Mouse (Mus musculus) liver, embryonic 14.5 days (tissue): ENCODE results near the gene Atp6v0a1. TPM values are rescaled to one million over a fixed set of nuclear protein-coding genes. Genes with fewer than 3 reads are reported as not detected.

ENCODE experiments used
- ATAC-seq: fragments of 200-750 bp; cut with Nextera tagmentation; 2 replicates; pipeline ENCODE4 v1.8.0; 2017; ENCODE audit warnings: moderate number of reproducible peaks, mild to moderate bottlenecking, moderate library complexity; ENCODE audit not compliant: insufficient read depth
- DNase-seq, 3 experiments: peaks; one replicate each; pipeline ENCODE4 v3.0.0-alpha.2; 2012 to 2013; ENCODE audit warnings: low read depth in 3 of 3, low spot score in 3 of 3
- H3K27ac ChIP-seq: fragments of 300-500 bp; sonication (generic); 2 replicates; pipeline ENCODE4 v1.5.1; 2014; ENCODE audit warnings: moderate library complexity, mild to moderate bottlenecking, control low read depth, inconsistent platforms
- H3K27me3 ChIP-seq: fragments of 300-500 bp; sonication (generic); 2 replicates; pipeline ENCODE4 v1.6.1; 2014; ENCODE audit warnings: mild to moderate bottlenecking, low read length, moderate library complexity; ENCODE audit not compliant: control insufficient read depth, insufficient read depth
- H3K36me3 ChIP-seq: fragments of 300-500 bp; sonication (generic); replicated peaks from 2 replicates; pipeline ENCODE4 v1.6.1; 2014; ENCODE audit warnings: low read depth; ENCODE audit not compliant: control insufficient read depth, insufficient read depth
- H3K4me1 ChIP-seq, 2 experiments: fragments of 200-500 bp in 1 of 2; fragments of 300-500 bp in 1 of 2; sonication (generic) in 1 of 2; replicated peaks; 2 replicates each; pipeline ENCODE4 v1.6.1; 2012 to 2014; ENCODE audit warnings: antibody characterized with exemption in 1 of 2, inconsistent platforms in 1 of 2, low read length in 1 of 2; ENCODE audit not compliant: control insufficient read depth in 2 of 2, insufficient read depth in 2 of 2
- H3K4me2 ChIP-seq: fragments of 300-500 bp; sonication (generic); 2 replicates; pipeline ENCODE4 v1.6.1; 2014; ENCODE audit warnings: low read depth, mild to moderate bottlenecking, control low read depth, moderate library complexity
- H3K4me3 ChIP-seq, 2 experiments: fragments of 200-500 bp in 1 of 2; fragments of 300-500 bp in 1 of 2; sonication (generic) in 1 of 2; 2 replicates each; pipeline ENCODE4 v1.5.1; 2012 to 2014; ENCODE audit warnings: low read depth in 2 of 2, low read length in 2 of 2, mild to moderate bottlenecking in 2 of 2, control low read depth in 1 of 2, inconsistent platforms in 1 of 2, moderate library complexity in 1 of 2; ENCODE audit not compliant: insufficient read depth in 1 of 2
- H3K9ac ChIP-seq: fragments of 300-500 bp; sonication (generic); replicated peaks from 2 replicates; pipeline ENCODE4 v1.6.1; 2014; ENCODE audit warnings: mild to moderate bottlenecking, control low read depth, moderate library complexity
- H3K9me3 ChIP-seq: fragments of 300-500 bp; sonication (generic); 2 replicates; pipeline ENCODE4 v1.6.1; 2016; ENCODE audit warnings: low read length, mixed read lengths; ENCODE audit not compliant: control insufficient read depth
- CTCF ChIP-seq: IDR thresholded peaks from 2 replicates; pipeline ENCODE4 v1.5.1; 2016; ENCODE audit warnings: antibody characterized with exemption, low read depth, control low read depth
- EP300 ChIP-seq: IDR thresholded peaks from 2 replicates; pipeline ENCODE4 v1.6.1; 2016; ENCODE audit warnings: antibody characterized with exemption, low read depth
- WGBS: fragments of 180-500 bp; shearing (Covaris S2); extraction: QIAGEN DNeasy Blood & Tissue Kit; methylation state at CpG from one replicate; pipeline ENCODE4 v1.1.7; 2014; ENCODE audit not compliant: insufficient replicate concordance; 5-methylcytosine and 5-hydroxymethylcytosine counted together
- polyA plus RNA-seq, 2 experiments: library from polyadenylated mRNA; depleted of rRNA in 1 of 2; stranded (reverse) in 1 of 2; unstranded in 1 of 2; fragments of >200 nt; fragmentation: Nextera tagmentation in 1 of 2; extraction: Ambion mirVana in 1 of 2; gene quantifications; 2 replicates each; pipeline versions ENCODE4 v1.2.1 to v1.2.3; 2012 to 2014

The Atp6v0a1 gene
- polyA plus RNA-seq, 2 experiments: 29.5 to 37.8 TPM

DNA sequence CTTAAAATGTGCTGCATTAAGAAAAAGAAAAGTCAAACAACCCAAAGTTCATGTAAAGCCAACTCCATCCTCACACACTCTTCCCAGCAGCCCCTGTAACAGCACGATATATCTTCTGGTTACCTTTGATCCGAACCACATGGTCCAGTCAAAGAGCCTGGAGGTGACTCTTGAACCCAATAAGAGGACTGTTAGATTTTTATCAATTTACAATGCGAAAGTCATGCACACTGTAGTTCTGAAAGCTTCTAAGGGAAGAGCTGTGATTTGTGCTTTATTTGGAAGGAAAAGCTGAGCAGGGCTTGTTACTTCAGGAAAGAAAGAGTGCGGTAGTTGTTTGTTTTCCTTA is 21.5 kb downstream of the Atp6v0a1 start:
- WGBS: 83% methylated on average over 4 of the region's 4 CpGs
- TF ChIP-seq EP300 (no peak), CTCF (no peak)
- Histone ChIP-seq H3K27me3 (no peaks in the 10 kb centered on the region), H3K9ac (no peak overlapping the region), H3K27ac (no peak overlapping the region), H3K4me1 (no peaks in the 10 kb centered on the region), H3K4me2 (no peak overlapping the region), H3K9me3 (no peaks in the 10 kb centered on the region), H3K36me3 (peaks cover 87% of the 10 kb centered on the region), H3K4me3 (no peak overlapping the region)
- DNase-seq (no peak), ATAC-seq (no peak)

DNA sequence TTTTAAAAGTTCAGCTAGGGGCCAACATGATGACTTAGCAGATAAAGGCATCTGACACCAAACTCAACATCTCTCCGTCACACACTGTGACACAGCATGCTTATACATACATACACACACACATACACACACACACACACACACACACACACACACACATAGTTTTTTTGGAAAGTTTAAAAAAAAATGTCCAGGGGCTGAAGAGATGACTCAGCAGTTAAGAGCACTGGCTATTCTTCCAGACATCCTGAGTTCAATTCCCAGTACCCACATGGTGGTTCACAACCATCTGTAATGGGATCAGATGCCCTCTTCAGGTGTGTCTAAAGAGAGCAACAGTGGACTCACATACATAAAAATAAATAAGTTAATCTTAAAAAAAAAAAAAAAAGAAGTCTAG is 22.2 kb downstream of the Atp6v0a1 start:
- ATAC-seq (no peak), DNase-seq (no peak)
- TF ChIP-seq EP300 (no peak), CTCF (no peak)
- WGBS: 93% methylated on average over 1 of the region's 1 CpGs
- Histone ChIP-seq H3K36me3 (peaks cover 86% of the 10 kb centered on the region), H3K4me1 (no peaks in the 10 kb centered on the region), H3K9me3 (no peaks in the 10 kb centered on the region), H3K4me3 (no peak overlapping the region), H3K27ac (no peak overlapping the region), H3K27me3 (no peaks in the 10 kb centered on the region), H3K4me2 (no peak overlapping the region), H3K9ac (no peak overlapping the region)

DNA sequence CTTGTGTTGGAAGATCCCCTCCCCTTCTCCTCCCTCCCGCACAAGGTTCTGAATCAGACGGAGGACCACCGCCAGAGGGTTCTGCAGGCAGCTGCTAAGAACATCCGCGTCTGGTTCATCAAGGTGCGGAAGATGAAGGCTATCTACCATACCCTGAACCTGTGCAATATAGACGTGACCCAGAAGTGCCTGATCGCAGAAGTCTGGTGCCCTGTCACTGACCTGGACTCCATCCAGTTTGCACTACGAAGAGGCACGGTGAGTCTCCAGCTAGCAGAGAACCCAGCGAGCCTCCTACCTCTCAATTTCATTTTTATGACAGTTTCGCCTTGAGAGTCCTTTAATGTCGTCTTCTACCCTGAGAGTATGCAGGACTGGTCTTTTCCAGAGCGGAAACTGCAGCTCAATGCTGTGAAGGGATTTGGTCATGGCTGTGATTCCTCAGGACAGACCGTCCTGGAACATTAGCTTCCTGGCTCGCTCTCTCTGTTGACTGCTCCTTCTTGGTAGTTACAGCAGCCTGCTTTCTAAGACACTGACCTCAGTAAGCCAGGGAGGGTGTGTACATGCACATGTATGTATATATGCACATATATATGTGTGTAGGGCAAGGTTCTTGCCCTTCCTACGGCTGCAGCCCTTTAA is 24.7 kb downstream of the Atp6v0a1 start:
- peaks cover 89% of the 10 kb centered on the region for H3K36me3 ChIP-seq
- WGBS: 91% methylated on average over 17 of the region's 17 CpGs
- no peak overlapping the region for H3K27ac ChIP-seq
- no peaks in the 10 kb centered on the region for H3K4me1 ChIP-seq
- no peaks in the 10 kb centered on the region for H3K9me3 ChIP-seq
- no peak for DNase-seq
- H3K9ac ChIP-seq: no peak overlapping the region
- no peak for ATAC-seq
- no peak overlapping the region for H3K4me3 ChIP-seq
- TF ChIP-seq EP300 (no peak), CTCF (no peak)
- no peak overlapping the region for H3K4me2 ChIP-seq
- H3K27me3 ChIP-seq: no peaks in the 10 kb centered on the region

DNA sequence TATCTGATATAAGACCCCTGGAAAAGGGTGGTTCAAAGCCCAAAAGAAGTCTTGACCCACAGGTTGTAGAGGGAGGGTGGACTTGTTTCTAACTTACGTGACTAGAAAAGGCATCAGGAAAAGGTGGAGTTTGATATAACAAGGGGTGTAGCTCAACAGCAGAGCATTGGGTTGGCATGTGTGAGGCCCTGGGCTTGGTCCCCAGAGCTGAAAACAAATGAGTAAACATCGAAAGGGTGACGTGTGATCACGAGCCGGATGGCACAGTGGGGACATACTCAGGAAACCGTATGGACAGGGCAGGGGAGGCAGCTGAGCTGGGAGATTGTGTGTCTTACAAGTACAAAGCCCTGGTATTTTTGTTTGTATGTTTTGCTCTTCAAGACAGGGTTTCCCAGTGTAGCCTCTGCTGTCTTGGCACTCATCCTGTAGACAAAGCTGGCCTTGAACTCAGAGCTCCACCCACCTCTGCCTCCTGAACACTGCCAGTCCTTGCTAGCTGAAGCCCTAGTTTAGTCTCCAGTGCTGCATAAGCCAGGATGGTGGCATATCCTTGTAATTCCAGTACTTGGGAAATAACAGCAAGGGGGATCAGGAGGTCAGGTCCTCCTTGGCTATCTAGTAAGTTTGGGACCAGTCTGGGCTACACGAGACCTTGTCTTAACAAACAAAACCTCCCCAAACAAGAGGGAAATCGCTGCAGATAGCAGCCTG is 25.5 kb downstream of the Atp6v0a1 start:
- no peak overlapping the region for H3K4me2 ChIP-seq
- H3K27ac ChIP-seq: no peak overlapping the region
- DNase-seq (no peak), ATAC-seq (no peak)
- no peak overlapping the region for H3K4me3 ChIP-seq
- TF ChIP-seq CTCF (no peak), EP300 (no peak)
- H3K4me1 ChIP-seq: no peaks in the 10 kb centered on the region
- 91% methylated on average over 8 of the region's 8 CpGs for WGBS
- no peak overlapping the region for H3K9ac ChIP-seq
- no peaks in the 10 kb centered on the region for H3K9me3 ChIP-seq
- H3K36me3 ChIP-seq: peaks cover 91% of the 10 kb centered on the region
- no peaks in the 10 kb centered on the region for H3K27me3 ChIP-seq

DNA sequence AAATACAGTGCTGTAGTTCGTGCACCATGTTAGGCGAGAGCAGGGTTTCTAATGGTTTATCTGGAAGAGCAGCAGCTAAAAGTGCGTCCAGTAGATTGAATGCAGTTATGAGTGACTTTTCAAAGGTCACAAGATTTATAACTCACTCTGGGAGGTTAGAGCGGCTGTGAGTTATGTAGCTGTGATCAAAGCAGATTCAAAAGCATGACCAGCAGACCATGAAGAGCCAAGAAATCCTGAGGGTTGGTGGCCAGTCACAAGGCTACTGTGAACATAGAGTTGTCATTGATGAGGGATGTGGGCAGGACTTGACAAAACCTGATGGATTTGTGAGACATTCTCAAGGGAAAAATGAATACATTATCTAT is 26.1 kb downstream of the Atp6v0a1 start:
- no peak for ATAC-seq
- no peaks in the 10 kb centered on the region for H3K27me3 ChIP-seq
- no peak for DNase-seq
- H3K9ac ChIP-seq: no peak overlapping the region
- no peak overlapping the region for H3K27ac ChIP-seq
- peaks cover 91% of the 10 kb centered on the region for H3K36me3 ChIP-seq
- TF ChIP-seq EP300 (no peak), CTCF (no peak)
- H3K9me3 ChIP-seq: no peaks in the 10 kb centered on the region
- H3K4me2 ChIP-seq: no peak overlapping the region
- WGBS: 84% methylated on average over 4 of the region's 4 CpGs
- H3K4me1 ChIP-seq: no peaks in the 10 kb centered on the region
- H3K4me3 ChIP-seq: no peak overlapping the region
